Mouse (Mus musculus) small intestine, adult 2 months (tissue): Measurements from ENCODE around the gene Ubr4.

ENCODE experiments used
- CTCF ChIP-seq: fragments of 200-500 bp; IDR thresholded peaks from 2 replicates; pipeline ENCODE4 v1.5.1; 2012; ENCODE audit warnings: low read depth, mild to moderate bottlenecking, control low read depth, inconsistent platforms, low read length, moderate library complexity, mixed read lengths; ENCODE audit not compliant: insufficient replicate concordance, insufficient read length; ENCODE audit errors: extremely low read depth
- POLR2A ChIP-seq: fragments of 200-500 bp; IDR thresholded peaks from 2 replicates; pipeline ENCODE4 v1.6.1; 2012; ENCODE audit warnings: low read depth, mild to moderate bottlenecking, control low read depth, inconsistent platforms, low read length, moderate library complexity

DNA sequence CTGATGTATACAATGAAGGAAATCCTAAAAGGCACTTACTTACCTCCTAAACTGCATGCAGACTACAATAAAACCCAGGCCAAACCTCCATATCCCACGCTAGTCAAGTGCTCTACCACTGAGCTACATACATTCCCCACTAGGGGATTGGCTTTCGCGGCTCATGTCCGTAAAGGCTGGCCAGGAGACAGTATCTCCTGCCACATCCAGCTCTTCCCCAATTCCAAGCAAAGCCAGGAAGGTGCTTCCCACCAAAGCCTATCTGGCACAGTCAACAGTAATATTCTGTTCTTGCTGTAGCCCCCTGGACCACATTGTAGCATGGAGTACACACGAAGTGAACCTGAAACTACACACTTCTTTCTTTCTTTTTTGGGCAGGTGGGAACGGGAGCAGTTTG, 42.8 kb upstream of the Ubr4 start:
- TF ChIP-seq POLR2A (no peak), CTCF (peak; percentile 34; the same call in 1 of the 2 replicates)
